Mouse (Mus musculus): ENCODE data around the gene Ttc5. TPM values are rescaled to one million over a fixed set of nuclear protein-coding genes. Genes with fewer than 3 reads are reported as not detected.

The Ttc5 gene
- polyA plus RNA-seq, 1 experiment from 2014 or later: 64.1 TPM

DNA sequence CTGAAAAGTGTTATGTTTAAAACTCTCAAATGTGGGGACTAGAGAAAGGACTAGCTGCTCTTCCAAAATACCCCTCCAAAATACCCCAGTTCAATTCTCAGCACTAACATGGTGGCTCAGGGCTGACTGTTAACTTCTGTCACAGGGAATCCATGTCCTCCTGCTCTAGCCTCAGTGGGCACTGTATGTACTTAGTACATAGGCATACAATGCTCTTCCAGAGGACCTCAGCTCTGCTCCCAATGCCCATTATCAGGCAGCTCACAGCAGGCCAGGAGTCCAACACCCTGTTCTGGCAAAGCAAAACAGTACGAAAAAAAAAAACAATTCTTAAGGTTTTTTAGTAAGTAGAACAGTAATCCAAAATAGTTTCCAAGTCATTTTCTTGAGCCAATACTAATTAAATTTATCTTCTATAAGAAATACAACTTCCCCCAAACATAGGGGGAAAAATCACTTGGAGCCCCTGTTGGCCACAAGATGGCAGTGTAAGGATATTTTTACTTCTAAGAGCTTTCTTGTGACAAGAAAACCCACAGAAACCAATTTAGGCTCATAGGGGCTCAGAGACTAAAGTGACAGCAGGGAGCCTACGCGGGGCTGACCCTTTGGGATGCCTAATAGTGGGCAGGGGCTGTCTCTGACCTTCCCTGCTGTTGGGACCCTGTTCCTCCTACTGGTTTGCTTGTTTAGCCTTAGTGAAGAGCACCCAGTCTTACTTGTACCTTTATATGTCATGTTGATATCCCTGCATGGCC lies 14.4 kb upstream of the Ttc5 start:
- Histone ChIP-seq H3K27me3 (ENCODE audit: insufficient read depth, poor library complexity, severe bottlenecking) (no peaks in the 10 kb centered on the region), H3K4me3 (no peak overlapping the region), H3K9me3 (no peaks in the 10 kb centered on the region), H3K27ac (no peak overlapping the region), H3K4me1 (no peaks in the 10 kb centered on the region), H3K36me3 (no peaks in the 10 kb centered on the region)
- 3% methylated on average over 3 of the region's 3 CpGs for WGBS
- no peak for DNase-seq (ENCODE audit: low spot score)

- DNase-seq (ENCODE audit: low spot score): no peak
- Histone ChIP-seq H3K9me3 (no peaks in the 10 kb centered on the region), H3K36me3 (no peaks in the 10 kb centered on the region), H3K4me3 (no peak overlapping the region), H3K27me3 (ENCODE audit: insufficient read depth, poor library complexity, severe bottlenecking) (no peaks in the 10 kb centered on the region), H3K27ac (no peak overlapping the region), H3K4me1 (no peaks in the 10 kb centered on the region)
- 51% methylated on average over 2 of the region's 2 CpGs for WGBS
These were observed 13.2 kb upstream of the Ttc5 start for GRCm38 (mm10) chr14:50798512-50798911.

GRCm38 (mm10) chr14:50796464-50796863 lies 11.1 kb upstream of the Ttc5 start:
- Histone ChIP-seq H3K9me3 (no peaks in the 10 kb centered on the region), H3K4me1 (no peaks in the 10 kb centered on the region), H3K27ac (no peak overlapping the region), H3K27me3 (ENCODE audit: insufficient read depth, poor library complexity, severe bottlenecking) (no peaks in the 10 kb centered on the region), H3K36me3 (no peaks in the 10 kb centered on the region), H3K4me3 (no peak overlapping the region)
- no peak for DNase-seq (ENCODE audit: low spot score)
- WGBS: 88% methylated on average over 1 of the region's 1 CpGs

GRCm38 (mm10) chr14:50795965-50796364 lies 10.6 kb upstream of the Ttc5 start:
- H3K4me1 ChIP-seq: no peaks in the 10 kb centered on the region
- no peaks in the 10 kb centered on the region for H3K27me3 ChIP-seq (ENCODE audit: insufficient read depth, poor library complexity, severe bottlenecking)
- no peaks in the 10 kb centered on the region for H3K9me3 ChIP-seq
- DNase-seq (ENCODE audit: low spot score): no peak
- H3K4me3 ChIP-seq: no peak overlapping the region
- no peaks in the 10 kb centered on the region for H3K36me3 ChIP-seq
- 84% methylated on average over 4 of the region's 4 CpGs for WGBS
- H3K27ac ChIP-seq: no peak overlapping the region

DNA sequence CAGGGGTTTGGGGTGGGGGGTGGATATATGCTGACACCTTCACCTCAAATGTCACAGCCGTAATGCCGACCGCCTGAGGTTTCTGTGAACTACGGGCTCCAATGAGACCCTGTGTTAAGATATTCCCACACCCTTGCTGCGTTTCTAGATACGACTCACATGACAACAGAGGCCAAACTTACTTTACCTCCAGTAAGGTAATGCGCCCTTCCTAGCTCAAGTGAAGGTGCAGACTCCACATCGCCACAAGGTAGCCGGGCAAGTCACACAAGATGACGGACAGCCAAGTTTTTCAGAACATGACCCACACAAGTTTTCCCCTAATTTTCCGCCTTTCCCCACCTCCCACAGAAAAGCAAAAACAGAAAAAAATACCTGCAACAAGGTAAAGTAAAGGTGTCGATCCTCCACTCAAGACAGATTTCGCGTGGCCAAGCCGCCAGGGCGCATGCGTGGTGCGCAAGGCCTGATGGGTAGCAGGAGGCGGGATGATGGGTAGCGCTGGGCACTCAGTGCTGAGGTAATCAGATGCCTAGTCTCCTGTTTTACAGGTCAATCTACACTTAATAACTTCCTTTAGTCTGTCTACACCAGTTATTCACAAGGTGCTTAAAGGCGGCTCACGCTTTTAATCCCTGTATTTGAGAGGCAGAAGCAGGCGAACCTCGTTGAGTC lies 10.1 kb upstream of the Ttc5 start:
- 89% methylated on average over 24 of the region's 24 CpGs for whole genome bisulfite sequencing

GRCm38 (mm10) chr14:50788157-50788556 lies 2.8 kb upstream of the Ttc5 start:
- peak; percentile 14 for DNase-seq (ENCODE audit: low spot score)
- Histone ChIP-seq H3K4me1 (no peaks in the 10 kb centered on the region; the same call in 1 of the 2 replicates), H3K36me3 (no peaks in the 10 kb centered on the region), H3K27me3 (ENCODE audit: insufficient read depth, poor library complexity, severe bottlenecking) (no peaks in the 10 kb centered on the region), H3K27ac (no peak overlapping the region), H3K9me3 (no peaks in the 10 kb centered on the region), H3K4me3 (no peak overlapping the region)
- 6% methylated on average over 2 of the region's 2 CpGs for WGBS

More for the DNA sequence above, 10.1 kb upstream of the Ttc5 start:
- no peaks in the 10 kb centered on the region for H3K9me3 ChIP-seq
- H3K4me3 ChIP-seq: no peak overlapping the region
- no peak overlapping the region for H3K27ac ChIP-seq
- DNase-seq (ENCODE audit: low spot score): no peak
- no peaks in the 10 kb centered on the region for H3K4me1 ChIP-seq
- H3K27me3 ChIP-seq (ENCODE audit: insufficient read depth, poor library complexity, severe bottlenecking): no peaks in the 10 kb centered on the region
- H3K36me3 ChIP-seq: no peaks in the 10 kb centered on the region

- H3K9me3 ChIP-seq: no peaks in the 10 kb centered on the region
- H3K36me3 ChIP-seq: peaks cover 15% of the 10 kb centered on the region
- WGBS: 25% methylated on average over 16 of the region's 16 CpGs
- H3K27me3 ChIP-seq (ENCODE audit: insufficient read depth, poor library complexity, severe bottlenecking): no peaks in the 10 kb centered on the region
- peak overlapping the region; percentile 77 for H3K4me3 ChIP-seq
- no peaks in the 10 kb centered on the region; the same call in 1 of the 2 replicates for H3K4me1 ChIP-seq
- no peak for DNase-seq (ENCODE audit: low spot score)
- peak overlapping the region; percentile 86 for H3K27ac ChIP-seq
These were observed 698 bp downstream of the Ttc5 start for GRCm38 (mm10) chr14:50784391-50785250.

- Histone ChIP-seq H3K9me3 (no peaks in the 10 kb centered on the region), H3K27ac (no peak overlapping the region), H3K4me1 (no peaks in the 10 kb centered on the region; the same call in 1 of the 2 replicates), H3K4me3 (no peak overlapping the region), H3K36me3 (peaks cover 22% of the 10 kb centered on the region), H3K27me3 (ENCODE audit: insufficient read depth, poor library complexity, severe bottlenecking) (no peaks in the 10 kb centered on the region)
- DNase-seq (ENCODE audit: low spot score): no peak
- WGBS: 89% methylated on average over 3 of the region's 3 CpGs
These were observed 3.2 kb downstream of the Ttc5 start for GRCm38 (mm10) chr14:50782166-50782565.

- Histone ChIP-seq H3K27ac (no peak overlapping the region), H3K36me3 (peaks cover 85% of the 10 kb centered on the region), H3K9me3 (no peaks in the 10 kb centered on the region), H3K4me1 (no peaks in the 10 kb centered on the region), H3K4me3 (no peak overlapping the region), H3K27me3 (ENCODE audit: insufficient read depth, poor library complexity, severe bottlenecking) (no peaks in the 10 kb centered on the region)
- WGBS: 77% methylated on average over 2 of the region's 2 CpGs
- no peak for DNase-seq (ENCODE audit: low spot score)
These were observed 14.0 kb downstream of the Ttc5 start for GRCm38 (mm10) chr14:50771342-50771741.

- WGBS: 86% methylated on average over 6 of the region's 6 CpGs
- peaks cover 56% of the 10 kb centered on the region for H3K36me3 ChIP-seq
- no peak overlapping the region for H3K4me3 ChIP-seq
- no peak overlapping the region for H3K27ac ChIP-seq
- no peaks in the 10 kb centered on the region for H3K4me1 ChIP-seq
- no peaks in the 10 kb centered on the region for H3K9me3 ChIP-seq
- DNase-seq (ENCODE audit: low spot score): no peak
- H3K27me3 ChIP-seq (ENCODE audit: insufficient read depth, poor library complexity, severe bottlenecking): no peaks in the 10 kb centered on the region
These were observed 19.6 kb downstream of the Ttc5 start for GRCm38 (mm10) chr14:50765736-50766135.

GRCm38 (mm10) chr14:50758416-50759085 lies 26.8 kb downstream of the Ttc5 start:
- 78% methylated on average over 5 of the region's 5 CpGs for WGBS
- no peaks in the 10 kb centered on the region for H3K9me3 ChIP-seq
- no peak for DNase-seq (ENCODE audit: low spot score)
- no peak overlapping the region for H3K4me3 ChIP-seq
- 0 out of 2 replicates have a peak, but pooled peaks cover 4% of the 10 kb centered on the region for H3K36me3 ChIP-seq
- no peak overlapping the region for H3K27ac ChIP-seq
- H3K4me1 ChIP-seq: no peaks in the 10 kb centered on the region
- H3K27me3 ChIP-seq (ENCODE audit: insufficient read depth, poor library complexity, severe bottlenecking): no peaks in the 10 kb centered on the region

- H3K27me3 ChIP-seq (ENCODE audit: insufficient read depth, poor library complexity, severe bottlenecking): no peaks in the 10 kb centered on the region
- H3K4me1 ChIP-seq: no peaks in the 10 kb centered on the region
- no peak within 1 kb of the TSS for H3K27ac ChIP-seq
These were observed 40.3 kb downstream of the Ttc5 start, which contains the start of gene Olfr749 for GRCm38 (mm10) chr14:50744994-50745393. Gene Olfr749, minus strand, starts transcription at chr14:50745094.

More at GRCm38 (mm10) chr14:50744994-50745393, 40.3 kb downstream of the Ttc5 start, which contains the start of gene Olfr749:
- H3K4me3 ChIP-seq: no peak within 1 kb of the TSS
- no peaks in the 10 kb centered on the region for H3K36me3 ChIP-seq
- DNase-seq (ENCODE audit: low spot score): no peak
- H3K9me3 ChIP-seq: no peaks in the 10 kb centered on the region

All from heart, embryonic 10.5 days (tissue).